ENCODE assay signal across 10 mouse cellular contexts in the genomic region with DNA sequence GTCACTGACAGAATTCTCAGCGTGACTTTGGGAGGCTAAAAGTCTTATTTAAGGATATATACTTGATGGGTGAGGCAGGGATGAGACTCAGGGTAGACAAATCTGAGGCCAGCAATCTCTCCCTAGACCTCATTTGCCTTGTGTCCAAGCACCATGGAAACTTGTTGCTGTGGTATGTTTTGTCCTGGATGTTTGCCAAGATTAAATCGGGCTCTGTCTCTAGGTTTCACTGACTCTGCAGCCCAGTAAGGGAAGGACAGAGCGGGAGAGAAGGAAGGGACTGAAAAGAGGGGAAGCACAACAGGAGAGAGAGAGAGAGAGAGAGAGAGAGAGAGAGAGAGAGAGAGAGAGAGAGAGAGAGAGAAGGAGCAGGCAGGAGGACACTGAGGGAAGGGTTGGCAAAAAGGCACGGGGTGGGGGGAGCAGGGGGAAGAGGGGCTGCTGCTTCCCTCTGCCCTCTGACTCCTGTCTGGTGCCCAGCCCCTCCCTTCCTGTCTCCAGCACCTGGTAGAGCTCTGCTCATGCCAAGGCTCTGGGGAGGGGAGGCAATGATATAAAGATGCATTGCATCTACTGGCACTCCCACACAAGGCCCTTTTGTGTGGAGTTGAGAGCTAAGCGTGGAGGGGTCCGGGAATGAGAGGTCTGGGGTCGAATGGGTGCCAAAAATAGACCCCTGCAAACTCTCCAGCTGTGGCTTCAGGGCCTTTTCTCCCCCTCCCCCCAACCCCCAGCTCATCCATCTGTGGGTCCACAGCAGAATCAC. TPM values are rescaled to one million over a fixed set of nuclear protein-coding genes. Genes with fewer than 3 reads are reported as not detected.
DNase-seq lines count a peak whose midpoint lies in the region; ATAC-seq and TF ChIP-seq lines count a peak whose summit lies in the region.
"Had no signal": no experiment of that assay in that cellular context is flagged by ENCODE, and none has a peak within 500 bp of the region (broad histone marks: within the 10 kb centered on the region; RNA-seq: fewer than 3 reads in every experiment).

No protein-coding gene starts in this region.

- peak; percentile 44; the same call in 1 of the 2 replicates for ATAC-seq in heart, embryonic 15.5 days (replicated peaks; ENCODE audit: insufficient number of reproducible peaks, insufficient read depth, low FRiP score, low read depth)

- no peak for DNase-seq in heart, embryonic 10.5 days (ENCODE audit: low spot score)
- no peak for DNase-seq in heart, adult 11 months
- peak; percentile 2 for DNase-seq in NIH3T3 (ENCODE audit: low read depth)
- no peak for DNase-seq in midbrain, embryonic 10.5 days (ENCODE audit: low spot score)
- DNase-seq in thymus, postnatal 25 days, result no peak
- DNase-seq in layer of hippocampus, adult 2 months (ENCODE audit: low spot score in 2 of 2), result no peak
- no peak for DNase-seq in frontal cortex, postnatal 36 days (ENCODE audit: low spot score in 2 of 2)
- DNase-seq: cerebellum, adult 18-20 months; lung, postnatal 10 days had no signal

- no peak overlapping the region for H3K4me3 ChIP-seq in heart, embryonic 10.5 days
- no peak overlapping the region for H3K4me3 ChIP-seq in heart, embryonic 15.5 days
- H3K4me3 ChIP-seq in midbrain, embryonic 10.5 days, result no peak overlapping the region
- no peak overlapping the region for H3K4me3 ChIP-seq in layer of hippocampus, adult 2 months

- H3K27me3 ChIP-seq in heart, embryonic 10.5 days (ENCODE audit: insufficient read depth, poor library complexity, severe bottlenecking), result peaks cover 14% of the 10 kb centered on the region; the same call in 1 of the 2 replicates
- H3K27me3 ChIP-seq in heart, embryonic 15.5 days, result peaks cover 4% of the 10 kb centered on the region; the same call in 1 of the 2 replicates
- H3K27me3 ChIP-seq in midbrain, embryonic 10.5 days (ENCODE audit: low read depth, poor library complexity, severe bottlenecking), result no peaks in the 10 kb centered on the region

- TF ChIP-seq CTCF in layer of hippocampus, adult 2 months (conservative IDR thresholded peaks at IDR 0.05), result no peak

- WGBS in heart, embryonic 10.5 days, result 49% methylated on average over 7 of the region's 7 CpGs
- 17% methylated on average over 7 of the region's 7 CpGs for WGBS in heart, embryonic 15.5 days
- WGBS in midbrain, embryonic 10.5 days, result 66% methylated on average over 7 of the region's 7 CpGs

- H3K36me3 ChIP-seq in heart, embryonic 10.5 days, result no peaks in the 10 kb centered on the region
- H3K36me3 ChIP-seq in heart, embryonic 15.5 days, result no peaks in the 10 kb centered on the region
- H3K36me3 ChIP-seq in midbrain, embryonic 10.5 days, result no peaks in the 10 kb centered on the region

- H3K4me1 ChIP-seq in heart, embryonic 10.5 days, result peaks cover 14% of the 10 kb centered on the region; the same call in 1 of the 2 replicates
- H3K4me1 ChIP-seq in heart, embryonic 15.5 days (replicated peaks), result peaks cover 24% of the 10 kb centered on the region
- H3K4me1 ChIP-seq in midbrain, embryonic 10.5 days, result peaks cover 28% of the 10 kb centered on the region

- H3K9me3 ChIP-seq in heart, embryonic 10.5 days, result no peaks in the 10 kb centered on the region
- H3K9me3 ChIP-seq in heart, embryonic 15.5 days (replicated peaks), result no peaks in the 10 kb centered on the region
- no peaks in the 10 kb centered on the region for H3K9me3 ChIP-seq in midbrain, embryonic 10.5 days (replicated peaks)

- H3K4me2 ChIP-seq in heart, embryonic 15.5 days, result peak overlapping the region; percentile 36

- H3K27ac ChIP-seq in heart, embryonic 10.5 days, result peak overlapping the region; percentile 53; the same call in 1 of the 2 replicates
- peak overlapping the region; percentile 65 for H3K27ac ChIP-seq in heart, embryonic 15.5 days
- peak overlapping the region; percentile 68 for H3K27ac ChIP-seq in midbrain, embryonic 10.5 days (replicated peaks)
- H3K27ac ChIP-seq in layer of hippocampus, adult 2 months, result no peak overlapping the region

- H3K9ac ChIP-seq in heart, embryonic 15.5 days, result no peak overlapping the region

RNA-seq across cellular contexts. Expression of a gene that starts 9.3 kb away (rescaled TPM):
- 2.0 and 2.2 TPM in 2 replicates for polyA plus RNA-seq in heart, embryonic 10.5 days (2016; fragmentation: Nextera tagmentation; extraction: Ambion mirVana)
- polyA plus RNA-seq in heart, embryonic 15.5 days (2015; fragmentation: Nextera tagmentation; extraction: Ambion mirVana), result 4.0 and 5.1 TPM in 2 replicates
- polyA plus RNA-seq in midbrain, embryonic 10.5 days (2016; fragmentation: Nextera tagmentation; extraction: Ambion mirVana), result 5.5 and 6.0 TPM in 2 replicates
- total RNA-seq in layer of hippocampus, adult 2 months (2021), result 10 to 100 TPM; 21.7 to 23.3 TPM
